Mouse (Mus musculus): ENCODE measurements around the gene Tbc1d8b. TPM values are rescaled to one million over a fixed set of nuclear protein-coding genes. Genes with fewer than 3 reads are reported as not detected.
A peak's percentile ranks its signal among the peaks of the same experiment; 100 is the strongest.

Tbc1d8b gene
- 3.4 and 3.9 TPM in 2 replicates for polyA plus RNA-seq (2015; fragmentation: Nextera tagmentation; extraction: Ambion mirVana)

DNA sequence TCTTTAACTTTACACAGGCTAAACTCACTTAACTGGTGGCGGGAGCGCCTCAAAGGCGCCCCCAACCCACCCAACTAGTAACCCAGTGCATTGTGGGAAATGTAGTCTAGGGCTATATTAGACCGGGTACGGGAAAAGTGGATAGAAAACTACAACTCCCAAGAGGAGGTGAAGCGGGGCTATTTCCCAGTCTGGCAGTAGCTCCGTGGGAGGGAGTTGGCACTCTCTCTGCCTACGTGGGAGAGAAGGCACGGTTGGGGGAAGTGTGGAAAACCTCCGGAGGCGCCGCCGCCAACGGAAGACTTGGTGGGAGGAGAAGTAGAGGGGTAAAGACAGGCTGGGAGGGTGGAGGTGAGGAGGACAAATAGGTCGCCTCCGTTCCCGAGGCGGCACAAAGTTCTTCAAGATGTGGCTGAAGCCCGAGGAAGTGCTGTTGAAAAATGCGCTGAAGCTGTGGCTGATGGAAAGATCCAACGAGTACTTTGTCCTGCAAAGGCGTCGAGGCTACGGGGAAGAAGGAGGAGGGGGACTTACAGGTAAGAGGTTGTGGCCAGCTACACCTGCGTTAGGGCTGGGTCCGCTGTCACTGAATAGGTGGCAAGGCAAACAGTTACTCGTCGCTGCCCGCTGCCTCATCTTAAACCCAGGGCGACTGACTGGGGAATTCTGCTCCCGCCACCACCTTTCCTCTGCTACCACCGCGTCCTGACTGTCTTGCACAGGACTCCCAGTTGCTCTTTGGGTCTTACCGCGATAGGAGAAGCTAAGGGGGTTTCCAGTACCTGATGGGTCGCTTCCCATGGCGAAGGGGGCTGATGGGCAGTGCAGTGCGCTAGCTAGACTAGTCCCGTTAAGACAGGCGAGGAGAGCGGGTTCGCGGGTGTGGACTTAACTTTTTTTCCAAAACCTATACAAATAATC is at the start of gene Tbc1d8b:
Gene Tbc1d8b (plus strand): TSS at position 222 of the 921 bp plus-strand sequence.
- Histone ChIP-seq H3K9me3 (no peaks in the 10 kb centered on the region), H3K27me3 (replicated peaks) (no peaks in the 10 kb centered on the region), H3K27ac (peak within 1 kb of the TSS; percentile 61; the same call in 1 of the 2 replicates), H3K4me2 (peak within 1 kb of the TSS; percentile 47), H3K4me1 (no peaks in the 10 kb centered on the region), H3K4me3 (replicated peaks) (peak within 1 kb of the TSS; percentile 55), H3K9ac (no peak within 1 kb of the TSS), H3K36me3 (no peaks in the 10 kb centered on the region)
- WGBS: 14% methylated on average over 43 of the region's 43 CpGs
- peak; percentile 99 for ATAC-seq (ENCODE audit: insufficient read depth, low FRiP score, low read depth)

DNA sequence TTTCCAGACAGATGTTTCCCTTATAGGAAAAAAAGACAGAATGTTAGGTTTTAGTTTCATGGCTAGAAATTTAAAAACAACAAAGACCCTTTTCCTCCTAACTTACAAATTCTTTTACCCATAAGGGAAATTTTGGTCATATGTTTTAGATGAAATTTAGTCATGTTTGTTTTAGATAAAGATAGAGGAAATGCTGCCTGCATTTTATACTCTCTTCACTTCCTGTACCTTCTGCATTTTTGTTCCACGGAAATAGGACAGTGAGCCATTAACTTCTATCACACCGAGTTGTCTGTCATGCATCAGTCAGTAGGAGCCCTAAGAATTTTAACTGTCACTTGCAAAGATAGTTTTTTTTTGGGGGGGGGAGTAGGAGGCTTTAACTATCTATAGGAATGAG is 45.1 kb upstream of the Tbc1d8b start:
- H3K27ac ChIP-seq: no peak overlapping the region
- no peaks in the 10 kb centered on the region for H3K27me3 ChIP-seq (replicated peaks)
- no peaks in the 10 kb centered on the region for H3K36me3 ChIP-seq
- no peaks in the 10 kb centered on the region for H3K4me1 ChIP-seq
- no peak overlapping the region for H3K4me2 ChIP-seq
- no peak for ATAC-seq (ENCODE audit: insufficient read depth, low FRiP score, low read depth)
- WGBS: 53% methylated on average over 2 of the region's 2 CpGs
- no peak overlapping the region for H3K9ac ChIP-seq
- no peaks in the 10 kb centered on the region for H3K9me3 ChIP-seq
- no peak overlapping the region for H3K4me3 ChIP-seq (replicated peaks)

DNA sequence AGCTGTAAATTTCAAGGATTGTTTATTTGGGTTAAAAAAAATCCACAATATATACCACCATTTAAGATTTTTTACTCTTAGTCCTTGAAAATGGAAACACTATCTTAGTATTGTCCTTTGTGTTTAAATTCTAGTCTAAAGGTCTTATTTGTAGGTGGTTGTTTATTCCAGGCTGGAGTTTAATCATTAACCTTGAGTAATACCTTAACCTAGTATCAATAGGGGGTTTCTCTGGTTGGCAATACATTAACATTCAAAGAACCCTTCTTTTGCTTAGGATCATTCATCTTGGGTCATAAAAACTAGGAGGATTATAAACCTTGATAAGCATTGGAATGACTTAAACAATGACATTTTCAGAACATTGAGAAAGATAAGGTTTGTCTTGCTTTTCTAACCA is 44.4 kb upstream of the Tbc1d8b start:
- no peaks in the 10 kb centered on the region for H3K9me3 ChIP-seq
- no peak overlapping the region for H3K27ac ChIP-seq
- H3K9ac ChIP-seq: no peak overlapping the region
- ATAC-seq (ENCODE audit: insufficient read depth, low FRiP score, low read depth): no peak
- no peak overlapping the region for H3K4me2 ChIP-seq
- no peaks in the 10 kb centered on the region for H3K4me1 ChIP-seq
- H3K27me3 ChIP-seq (replicated peaks): no peaks in the 10 kb centered on the region
- no peak overlapping the region for H3K4me3 ChIP-seq (replicated peaks)
- H3K36me3 ChIP-seq: no peaks in the 10 kb centered on the region

DNA sequence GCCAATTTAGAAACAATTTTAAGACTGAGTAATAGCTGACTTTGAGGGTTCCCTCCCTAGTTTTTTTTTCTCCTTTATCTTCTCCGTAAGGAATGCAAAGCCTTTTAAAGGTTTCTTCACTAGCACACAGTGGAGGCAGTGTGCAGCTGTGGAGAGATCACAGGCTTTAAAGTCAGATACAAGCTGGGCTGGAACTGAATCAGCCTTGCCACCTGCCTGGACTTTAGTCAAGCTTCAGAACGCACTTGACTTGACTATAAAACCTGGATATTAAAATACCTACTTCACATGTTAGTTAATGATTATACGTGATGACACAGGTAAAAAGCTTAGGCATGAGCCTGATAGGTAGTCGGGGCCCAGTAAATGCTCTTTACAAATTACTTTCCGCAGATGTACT is 32.6 kb upstream of the Tbc1d8b start:
- Histone ChIP-seq H3K27me3 (replicated peaks) (no peaks in the 10 kb centered on the region), H3K9me3 (no peaks in the 10 kb centered on the region), H3K36me3 (no peaks in the 10 kb centered on the region), H3K4me1 (no peaks in the 10 kb centered on the region), H3K4me2 (no peak overlapping the region), H3K27ac (no peak overlapping the region), H3K9ac (no peak overlapping the region), H3K4me3 (replicated peaks) (no peak overlapping the region)
- peak; percentile 39; the same call in 1 of the 2 replicates for ATAC-seq (ENCODE audit: insufficient read depth, low FRiP score, low read depth)
- 57% methylated on average over 5 of the region's 5 CpGs for WGBS

DNA sequence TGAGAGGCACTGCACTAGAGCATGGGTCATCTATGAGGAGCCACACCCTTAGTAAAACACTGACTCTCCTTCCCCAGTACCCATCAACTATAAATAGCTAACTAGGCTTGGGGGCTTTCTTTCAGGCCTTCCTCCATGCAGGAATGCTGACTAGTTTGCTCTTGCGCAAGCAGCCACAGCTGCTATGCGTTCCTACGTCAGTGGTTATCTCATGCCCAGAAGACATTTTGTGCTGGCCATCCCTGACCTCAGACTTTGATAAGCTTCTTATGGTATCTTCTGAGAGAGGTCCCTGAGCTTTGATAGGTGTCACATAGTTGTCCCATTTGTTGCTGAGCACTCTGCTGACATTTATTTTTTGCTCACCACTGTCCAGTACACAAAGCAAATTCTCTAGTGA is 31.5 kb upstream of the Tbc1d8b start:
- Histone ChIP-seq H3K4me3 (replicated peaks) (no peak overlapping the region), H3K4me1 (no peaks in the 10 kb centered on the region), H3K9ac (no peak overlapping the region), H3K27ac (no peak overlapping the region), H3K27me3 (replicated peaks) (no peaks in the 10 kb centered on the region), H3K36me3 (no peaks in the 10 kb centered on the region), H3K9me3 (no peaks in the 10 kb centered on the region), H3K4me2 (no peak overlapping the region)
- 79% methylated on average over 3 of the region's 3 CpGs for WGBS
- peak; percentile 56; the same call in 1 of the 2 replicates for ATAC-seq (ENCODE audit: insufficient read depth, low FRiP score, low read depth)

DNA sequence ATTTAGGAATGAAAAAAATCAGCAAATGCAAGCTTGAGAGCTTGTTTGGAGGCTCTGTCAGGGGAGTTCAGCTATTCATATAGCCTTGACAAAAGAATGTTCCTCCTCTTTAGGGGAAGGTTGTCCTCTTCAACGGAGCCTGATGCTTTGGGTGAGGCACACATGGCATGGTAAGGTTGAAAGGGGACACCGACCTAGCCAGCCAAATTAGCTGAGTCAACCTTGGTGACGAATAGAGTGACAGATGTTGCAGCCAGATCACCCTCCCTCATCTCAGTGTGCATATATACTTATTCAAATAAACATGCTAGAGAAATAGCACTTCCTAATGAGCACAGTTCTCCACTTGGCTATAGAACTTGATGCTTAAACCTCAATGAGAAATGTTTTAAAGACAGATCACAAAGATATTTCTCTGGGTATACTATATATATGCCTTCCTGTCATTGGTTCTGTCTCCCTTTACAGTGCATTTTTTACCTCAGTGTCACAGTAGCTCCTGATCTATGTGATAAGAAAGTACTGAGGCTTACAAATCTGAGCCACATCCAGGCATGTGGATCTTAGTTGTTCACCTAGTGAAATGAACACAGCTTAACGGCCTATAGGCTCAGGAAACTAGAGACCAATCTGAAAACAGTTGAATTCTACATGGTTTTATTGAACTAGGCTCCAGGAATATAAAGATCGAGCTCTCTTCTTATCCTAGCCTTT is 30.3 kb upstream of the Tbc1d8b start:
- no peaks in the 10 kb centered on the region for H3K36me3 ChIP-seq
- H3K9ac ChIP-seq: no peak overlapping the region
- no peaks in the 10 kb centered on the region for H3K4me1 ChIP-seq
- no peak overlapping the region for H3K4me3 ChIP-seq (replicated peaks)
- no peaks in the 10 kb centered on the region for H3K9me3 ChIP-seq
- no peaks in the 10 kb centered on the region for H3K27me3 ChIP-seq (replicated peaks)
- ATAC-seq (ENCODE audit: insufficient read depth, low FRiP score, low read depth): no peak
- no peak overlapping the region for H3K4me2 ChIP-seq
- no peak overlapping the region for H3K27ac ChIP-seq
- WGBS: 71% methylated on average over 5 of the region's 5 CpGs

DNA sequence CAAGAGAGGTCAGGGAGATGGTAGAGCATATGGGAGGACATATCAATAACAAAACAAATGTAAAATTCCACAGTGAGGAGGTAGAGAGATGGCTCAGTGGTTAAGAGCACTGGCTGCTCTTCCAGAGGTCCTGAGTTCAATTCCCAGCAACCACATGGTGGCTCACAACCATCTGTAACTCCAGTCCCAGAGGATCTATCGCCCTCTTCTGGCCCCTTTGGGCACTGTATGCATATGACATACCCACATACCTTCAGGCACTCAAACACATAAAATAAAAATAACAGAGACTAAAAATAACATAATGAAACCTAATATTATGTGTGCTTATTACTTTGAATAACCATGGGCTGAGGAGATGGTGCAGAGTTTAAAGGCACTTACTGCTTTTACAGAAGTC is 22.7 kb upstream of the Tbc1d8b start:
- Histone ChIP-seq H3K9me3 (no peaks in the 10 kb centered on the region), H3K36me3 (no peaks in the 10 kb centered on the region), H3K27ac (no peak overlapping the region), H3K4me3 (replicated peaks) (no peak overlapping the region), H3K27me3 (replicated peaks) (no peaks in the 10 kb centered on the region), H3K4me1 (no peaks in the 10 kb centered on the region), H3K4me2 (no peak overlapping the region), H3K9ac (no peak overlapping the region)
- 40% methylated on average over 1 of the region's 1 CpGs for WGBS
- no peak for ATAC-seq (ENCODE audit: insufficient read depth, low FRiP score, low read depth)

DNA sequence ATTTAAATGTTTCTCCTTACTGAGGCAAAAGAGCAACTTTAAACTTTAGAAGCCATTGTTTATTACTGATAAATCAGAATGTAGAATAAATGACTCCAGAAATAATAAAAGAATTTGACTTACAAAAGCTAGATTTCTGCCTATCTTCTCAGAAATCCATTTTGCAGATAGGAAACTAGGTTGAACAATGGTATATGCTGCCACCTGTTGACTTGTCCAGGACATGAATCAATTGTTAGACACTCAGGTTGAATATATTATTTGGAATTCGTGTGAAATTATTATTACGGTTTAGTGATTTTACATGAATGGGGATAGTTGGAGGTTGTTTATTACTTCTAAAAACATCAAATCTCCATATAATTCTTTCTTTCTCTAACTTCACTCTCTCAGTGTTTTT is 19.0 kb upstream of the Tbc1d8b start:
- ATAC-seq (ENCODE audit: insufficient read depth, low FRiP score, low read depth): no peak
- H3K4me1 ChIP-seq: no peaks in the 10 kb centered on the region
- no peak overlapping the region for H3K4me3 ChIP-seq (replicated peaks)
- H3K4me2 ChIP-seq: no peak overlapping the region
- H3K27me3 ChIP-seq (replicated peaks): no peaks in the 10 kb centered on the region
- no peaks in the 10 kb centered on the region for H3K36me3 ChIP-seq
- H3K27ac ChIP-seq: no peak overlapping the region
- WGBS: 72% methylated on average over 2 of the region's 2 CpGs
- no peaks in the 10 kb centered on the region for H3K9me3 ChIP-seq
- no peak overlapping the region for H3K9ac ChIP-seq

DNA sequence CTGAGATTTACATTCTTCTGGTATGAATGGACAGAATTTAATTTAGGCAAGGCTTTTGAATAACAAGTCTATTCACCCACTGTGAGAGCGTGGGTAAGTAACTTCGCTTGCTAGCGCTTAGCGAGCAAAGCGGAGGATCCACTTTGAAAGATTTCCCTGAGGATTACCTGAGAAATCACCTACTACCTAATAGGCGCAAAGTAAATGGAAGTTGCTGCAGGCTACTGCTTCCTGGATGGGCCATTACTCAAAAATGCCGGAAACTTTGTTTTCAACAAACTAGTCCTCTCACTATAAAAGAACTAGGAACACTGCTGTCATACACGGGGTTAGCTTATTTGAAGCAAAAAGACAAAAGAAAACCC is 404 bp upstream of the Tbc1d8b start:
- Histone ChIP-seq H3K4me3 (replicated peaks) (peak overlapping the region; percentile 55), H3K9ac (no peak overlapping the region), H3K4me1 (no peaks in the 10 kb centered on the region), H3K9me3 (no peaks in the 10 kb centered on the region), H3K27me3 (replicated peaks) (no peaks in the 10 kb centered on the region), H3K4me2 (peak overlapping the region; percentile 47), H3K36me3 (no peaks in the 10 kb centered on the region), H3K27ac (peak overlapping the region; percentile 61; the same call in 1 of the 2 replicates)
- 17% methylated on average over 8 of the region's 8 CpGs for WGBS
- peak; percentile 42 for ATAC-seq (ENCODE audit: insufficient read depth, low FRiP score, low read depth)

DNA sequence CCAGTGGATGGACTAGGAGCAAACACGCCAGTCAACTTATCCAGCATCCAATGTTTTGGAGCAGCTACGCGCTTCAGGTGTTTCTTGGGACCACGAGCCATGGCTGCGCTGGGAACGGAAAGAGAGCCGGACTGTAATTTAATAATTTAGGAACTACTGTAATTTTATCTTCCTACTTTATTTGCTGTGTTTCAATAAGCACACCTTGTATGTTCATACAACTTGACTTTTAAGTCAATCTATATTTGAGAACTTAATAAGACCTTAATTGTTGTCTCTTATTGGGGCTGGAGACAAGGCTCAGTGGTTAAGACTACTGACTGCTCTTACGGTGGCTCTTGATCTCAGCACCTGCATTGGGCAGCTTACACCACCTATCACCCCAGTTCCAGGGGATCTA is 29.6 kb downstream of the Tbc1d8b start, which contains the start of gene Gm15013:
Gene Gm15013 (minus strand): TSS at position 101 of the 400 bp plus-strand sequence.
- Histone ChIP-seq H3K9ac (no peak within 1 kb of the TSS), H3K27me3 (replicated peaks) (no peaks in the 10 kb centered on the region), H3K9me3 (no peaks in the 10 kb centered on the region), H3K4me3 (replicated peaks) (no peak within 1 kb of the TSS), H3K4me2 (no peak within 1 kb of the TSS), H3K27ac (no peak within 1 kb of the TSS), H3K4me1 (no peaks in the 10 kb centered on the region), H3K36me3 (no peaks in the 10 kb centered on the region)
- no peak for ATAC-seq (ENCODE audit: insufficient read depth, low FRiP score, low read depth)
- WGBS: 95% methylated on average over 8 of the region's 8 CpGs

DNA sequence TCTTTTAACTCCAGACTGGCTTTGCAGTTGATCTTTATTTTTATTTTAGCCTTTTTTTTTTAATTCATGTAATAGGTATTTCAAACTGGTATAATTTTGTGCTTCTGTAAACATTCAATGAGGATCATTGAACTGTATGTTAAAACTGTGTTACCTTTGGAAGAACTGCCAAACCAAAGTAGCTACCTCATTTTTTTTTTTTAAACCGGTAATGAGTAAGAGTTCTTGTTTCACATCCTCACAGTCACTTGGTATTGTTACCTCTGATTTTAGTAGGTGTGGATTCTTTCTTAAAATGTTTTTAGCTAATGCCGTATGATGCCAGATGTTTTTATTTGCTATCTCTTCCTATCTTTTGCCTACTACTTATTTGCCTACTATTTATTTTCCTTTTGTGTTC is 37.6 kb downstream of the Tbc1d8b start:
- no peaks in the 10 kb centered on the region for H3K36me3 ChIP-seq
- H3K4me2 ChIP-seq: no peak overlapping the region
- no peak overlapping the region for H3K27ac ChIP-seq
- no peaks in the 10 kb centered on the region for H3K4me1 ChIP-seq
- no peaks in the 10 kb centered on the region for H3K9me3 ChIP-seq
- H3K27me3 ChIP-seq (replicated peaks): no peaks in the 10 kb centered on the region
- no peak for ATAC-seq (ENCODE audit: insufficient read depth, low FRiP score, low read depth)
- H3K4me3 ChIP-seq (replicated peaks): no peak overlapping the region
- no peak overlapping the region for H3K9ac ChIP-seq
- WGBS: 90% methylated on average over 2 of the region's 2 CpGs

DNA sequence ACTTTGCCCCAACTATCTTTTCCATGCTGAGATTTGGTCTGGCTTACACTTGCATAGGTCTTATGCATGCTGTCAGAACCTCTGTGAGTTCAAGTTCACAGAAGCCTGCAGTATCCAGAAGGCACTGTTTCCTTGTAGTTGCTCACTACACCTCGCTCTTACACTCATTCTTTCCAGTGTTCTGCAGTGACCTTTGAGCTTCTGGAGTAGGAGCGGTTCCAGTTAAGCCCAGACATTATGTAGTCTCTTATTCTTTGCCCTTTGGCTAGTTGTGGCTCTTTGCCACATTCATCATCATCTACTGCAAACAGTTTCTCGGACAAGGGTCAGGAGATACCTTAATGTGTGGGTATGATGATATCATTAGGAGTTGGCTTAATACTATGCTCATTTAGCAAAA is 45.7 kb downstream of the Tbc1d8b start:
- no peak overlapping the region for H3K4me2 ChIP-seq
- no peaks in the 10 kb centered on the region for H3K4me1 ChIP-seq
- H3K27me3 ChIP-seq (replicated peaks): no peaks in the 10 kb centered on the region
- no peaks in the 10 kb centered on the region for H3K36me3 ChIP-seq
- H3K9me3 ChIP-seq: no peaks in the 10 kb centered on the region
- H3K4me3 ChIP-seq (replicated peaks): no peak overlapping the region
- WGBS: 79% methylated on average over 3 of the region's 3 CpGs
- ATAC-seq (ENCODE audit: insufficient read depth, low FRiP score, low read depth): no peak
- H3K27ac ChIP-seq: no peak overlapping the region
- H3K9ac ChIP-seq: no peak overlapping the region
